Mouse (Mus musculus) lung, postnatal 0 days (tissue): ENCODE results near the gene Lyl1.

Experiments used
- CTCF ChIP-seq: IDR thresholded peaks from 2 replicates; pipeline ENCODE4 v1.5.1; 2016; ENCODE audit warnings: antibody characterized with exemption, mild to moderate bottlenecking
- EP300 ChIP-seq: IDR thresholded peaks from 2 replicates; pipeline ENCODE4 v1.6.1; 2016; ENCODE audit warnings: antibody characterized with exemption, mild to moderate bottlenecking, control low read depth

DNA sequence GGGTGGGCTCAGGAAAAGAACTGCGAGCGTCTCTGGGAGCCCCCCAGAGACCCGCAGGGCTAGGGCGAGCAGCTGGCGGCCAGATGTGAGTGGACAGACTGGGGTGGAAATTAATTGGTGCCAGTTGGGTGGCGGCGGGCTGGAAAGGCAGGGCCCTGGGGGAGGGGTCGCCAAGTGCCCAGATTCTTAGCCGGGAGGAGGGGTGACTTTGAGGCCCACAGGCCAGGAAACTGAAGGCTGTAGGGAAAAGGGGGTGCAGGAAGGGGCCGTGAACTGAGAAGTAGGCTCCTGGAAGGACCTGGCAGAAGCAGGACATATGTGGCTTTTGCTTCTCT lies 45.1 kb upstream of the Lyl1 start:
- no peak for TF ChIP-seq CTCF
- TF ChIP-seq EP300 = no peak
